Mouse (Mus musculus): Measurements from ENCODE around the gene Capza2.
A peak's percentile ranks its signal among the peaks of the same experiment; 100 is the strongest.
"Not testable (repeated sequence)": the region's sequence is repeated elsewhere in the genome, so short reads cannot be mapped to it uniquely, and the experiment has no call there.

The Capza2 gene

DNA sequence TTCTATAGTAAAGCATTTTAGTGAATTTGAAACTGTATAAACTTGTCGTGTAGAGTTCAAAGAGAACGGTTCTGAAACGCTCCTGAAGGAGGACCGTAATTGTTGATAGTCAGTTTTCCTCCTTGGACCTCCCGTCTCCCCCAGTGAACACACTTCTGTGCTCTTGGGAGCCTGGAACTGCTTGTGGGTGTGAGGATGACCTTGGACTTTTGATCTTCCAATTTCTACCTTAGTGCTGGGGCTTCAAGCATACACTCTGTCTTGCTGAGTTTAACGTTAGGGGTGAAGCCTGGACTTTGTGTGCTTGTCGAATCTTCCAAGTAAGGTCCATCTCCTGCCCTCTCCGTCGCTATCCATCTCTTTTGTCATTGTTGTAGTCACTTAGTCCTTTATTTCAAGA lies 4.0 kb downstream of the Capza2 start:
- DNase-seq (ENCODE audit: low read depth, low spot score), result peak; percentile 35

GRCm38 (mm10) chr6:17642739-17643138 lies 6.7 kb downstream of the Capza2 start:
- no peak for DNase-seq (ENCODE audit: low read depth, low spot score)

GRCm38 (mm10) chr6:17646107-17646506 lies 10.1 kb downstream of the Capza2 start:
- no peak for DNase-seq (ENCODE audit: low read depth, low spot score)

- DNase-seq (ENCODE audit: low read depth, low spot score), result no peak
These were observed 16.1 kb downstream of the Capza2 start for GRCm38 (mm10) chr6:17652132-17652531.

DNA sequence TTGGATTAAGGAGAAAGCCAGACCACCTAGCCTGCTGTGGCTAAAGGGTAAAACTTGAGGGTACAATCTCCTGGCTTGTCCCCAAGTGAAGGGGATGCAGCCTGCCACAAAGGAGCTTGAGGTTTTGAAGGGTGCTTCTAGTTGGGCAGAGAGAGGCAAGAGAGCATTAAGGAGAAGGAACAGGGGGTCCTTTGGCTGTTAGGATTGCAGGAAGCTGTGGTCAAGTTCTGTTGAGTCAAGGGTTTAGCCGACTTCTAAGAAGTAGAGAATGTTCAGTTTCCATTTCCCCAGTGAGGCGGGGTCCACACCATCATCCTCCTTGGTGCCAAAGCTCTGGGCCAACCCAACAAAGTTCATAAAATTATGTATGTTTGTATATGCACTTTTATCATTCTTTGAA lies 19.0 kb downstream of the Capza2 start:
- no peak for DNase-seq (ENCODE audit: low read depth, low spot score)

DNA sequence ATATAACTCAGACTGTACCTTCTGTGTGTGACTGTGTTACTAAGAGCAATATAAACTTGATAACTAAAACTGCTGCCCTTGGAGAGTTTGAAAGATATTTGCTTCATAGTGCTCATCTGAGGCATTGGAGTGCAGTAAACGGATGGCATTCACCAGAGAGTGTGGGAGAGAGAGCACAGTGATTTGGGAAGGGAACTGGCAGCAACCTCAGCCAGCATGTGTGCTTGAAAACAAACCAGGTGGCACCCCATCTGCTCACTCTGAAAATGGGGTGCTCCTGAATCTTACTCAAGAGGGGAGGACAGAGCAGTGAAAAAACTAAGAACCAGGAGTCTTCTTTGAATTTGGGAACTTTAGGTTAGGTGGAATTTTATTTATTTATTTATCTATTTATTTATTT lies 21.3 kb downstream of the Capza2 start:
- no peak for DNase-seq (ENCODE audit: low read depth, low spot score)

DNA sequence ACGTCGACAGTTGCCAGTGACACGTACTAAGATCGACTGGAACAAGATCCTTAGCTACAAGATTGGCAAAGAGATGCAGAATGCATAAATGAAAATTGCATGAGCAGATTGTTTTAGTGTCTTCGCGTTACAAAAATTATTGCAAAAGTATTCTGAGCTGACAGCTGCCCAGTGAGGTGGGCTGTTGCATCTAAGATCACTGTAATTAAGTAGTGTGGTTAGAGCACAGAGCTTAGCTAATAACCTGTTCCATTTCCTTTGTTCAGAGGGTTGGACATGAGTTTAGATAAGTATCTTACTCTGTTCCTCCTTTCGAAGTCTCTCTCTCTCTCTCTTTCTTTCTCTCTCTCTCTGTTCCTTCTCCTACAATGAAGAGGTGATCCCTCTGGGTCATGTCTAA lies 29.3 kb downstream of the Capza2 start:
- DNase-seq (ENCODE audit: low read depth, low spot score), result no peak

DNA sequence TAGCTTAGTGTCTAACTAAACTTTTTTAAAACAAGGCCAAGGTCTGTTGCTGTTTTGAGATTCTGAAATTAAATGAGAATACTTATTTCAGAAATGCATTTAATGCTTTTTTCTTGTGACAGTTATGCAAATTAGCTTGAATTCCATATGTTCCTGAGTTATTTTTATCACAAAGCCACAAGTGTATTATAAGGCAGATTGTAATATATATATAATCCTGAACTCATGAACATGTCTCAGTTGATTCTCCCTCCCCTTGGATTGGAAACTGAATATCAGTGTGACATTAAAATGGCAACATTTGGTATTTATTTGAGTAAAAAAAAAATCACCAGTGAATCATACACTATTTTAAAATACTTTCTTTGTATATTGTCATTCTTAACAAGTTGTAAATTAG lies 30.0 kb downstream of the Capza2 start:
- DNase-seq (ENCODE audit: low read depth, low spot score), result no peak

- DNase-seq (ENCODE audit: low read depth, low spot score), result no peak
These were observed 31.8 kb downstream of the Capza2 start for GRCm38 (mm10) chr6:17667813-17668212.

DNA sequence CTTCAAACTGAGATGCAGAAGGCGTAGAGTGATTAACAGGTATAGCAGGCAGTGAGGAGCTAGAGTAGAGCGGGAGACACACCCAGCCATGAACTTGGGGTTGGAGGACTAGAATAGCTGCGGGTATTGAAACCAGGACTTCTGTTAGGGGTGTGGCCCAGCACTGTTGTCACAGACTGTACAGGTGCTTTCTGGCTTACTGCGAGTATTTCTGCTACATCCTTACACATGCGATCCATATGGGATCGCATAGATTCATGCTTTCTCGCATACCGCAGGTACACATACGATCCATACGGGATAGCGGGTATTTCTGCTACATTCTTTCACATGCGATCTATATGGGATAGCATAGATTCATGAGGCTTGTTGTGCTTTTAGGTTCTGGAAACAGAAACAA lies 32.3 kb downstream of the Capza2 start:
- no peak for DNase-seq (ENCODE audit: low read depth, low spot score)

DNA sequence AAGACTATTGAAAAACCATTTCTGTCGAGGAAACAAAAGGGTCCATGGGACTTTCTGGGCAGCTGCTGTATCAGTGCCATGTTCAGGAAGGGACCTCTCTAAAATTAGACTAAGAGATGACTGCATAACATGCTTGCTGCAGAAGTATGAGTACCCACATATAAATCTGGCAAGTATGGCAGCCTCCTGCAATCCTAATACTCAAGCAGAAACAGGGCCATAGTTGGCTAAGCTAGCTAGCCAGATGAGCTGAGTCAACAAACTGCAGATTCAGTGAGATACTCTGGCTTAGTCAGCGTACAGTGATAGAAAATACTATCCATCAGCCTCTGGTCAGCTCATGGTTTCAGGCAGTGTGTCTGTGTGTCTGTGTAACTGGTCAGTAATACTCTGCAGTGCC lies 33.8 kb downstream of the Capza2 start:
- no peak for DNase-seq (ENCODE audit: low read depth, low spot score)

GRCm38 (mm10) chr6:17675019-17675756 lies 39.2 kb downstream of the Capza2 start:
- DNase-seq (ENCODE audit: low read depth, low spot score), result peak; percentile 80

- DNase-seq (ENCODE audit: low read depth, low spot score), result no peak
These were observed 41.0 kb downstream of the Capza2 start for GRCm38 (mm10) chr6:17677008-17677407.

GRCm38 (mm10) chr6:17680266-17680925 lies 44.4 kb downstream of the Capza2 start:
- DNase-seq (ENCODE audit: low read depth, low spot score), result no peak

DNA sequence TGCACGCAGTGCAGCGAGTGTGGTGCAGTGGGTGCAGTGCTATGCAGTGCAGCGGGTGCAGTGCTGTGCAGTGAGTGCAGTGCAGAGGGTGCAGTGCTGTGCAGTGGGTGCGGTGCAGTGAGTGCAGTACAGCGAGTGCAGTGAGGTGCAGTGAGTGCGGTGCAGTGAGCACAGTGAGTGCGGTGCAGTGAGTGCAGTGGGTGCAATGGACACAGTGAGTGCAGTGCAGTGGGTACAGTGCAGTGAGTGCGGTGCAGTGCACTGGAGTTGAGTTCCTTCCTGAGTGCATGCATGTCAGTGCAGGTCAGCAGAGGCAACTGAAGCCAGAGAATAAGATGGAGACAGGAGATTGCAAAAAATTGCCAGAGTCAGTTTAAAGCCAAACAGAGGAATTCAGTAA lies 45.8 kb downstream of the Capza2 start:
- no peak for DNase-seq (ENCODE audit: low read depth, low spot score)

DNA sequence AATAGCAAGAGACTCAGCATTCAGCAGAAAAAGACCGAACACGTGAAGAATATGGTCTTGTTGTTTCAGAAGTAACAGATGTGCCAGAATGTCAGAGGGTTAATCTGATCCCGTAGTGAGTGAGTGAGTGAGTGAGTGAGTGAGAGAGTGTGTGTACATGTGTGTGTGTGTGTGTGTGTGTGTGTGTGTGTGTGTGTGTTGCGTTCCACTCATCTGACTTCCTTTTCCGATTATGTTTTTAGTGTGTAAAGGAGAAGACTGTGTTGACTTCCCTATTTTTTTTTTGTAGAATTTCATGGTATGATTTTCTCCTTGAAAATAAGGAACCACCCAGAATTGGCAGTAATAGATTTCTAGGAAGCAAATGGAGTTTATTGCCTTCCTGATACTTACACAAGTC lies 52.6 kb downstream of the Capza2 start:
- no peak for DNase-seq (ENCODE audit: low read depth, low spot score)

GRCm38 (mm10) chr6:17692647-17693046 lies 56.6 kb downstream of the Capza2 start, which contains the start of gene St7:
TSS of gene St7 (plus strand) at chr6:17692933.
- DNase-seq (ENCODE audit: low read depth, low spot score), result no peak

- peak; percentile 58 for DNase-seq (ENCODE audit: low read depth, low spot score)
These were observed 57.9 kb downstream of the Capza2 start for GRCm38 (mm10) chr6:17693726-17694549.

DNA sequence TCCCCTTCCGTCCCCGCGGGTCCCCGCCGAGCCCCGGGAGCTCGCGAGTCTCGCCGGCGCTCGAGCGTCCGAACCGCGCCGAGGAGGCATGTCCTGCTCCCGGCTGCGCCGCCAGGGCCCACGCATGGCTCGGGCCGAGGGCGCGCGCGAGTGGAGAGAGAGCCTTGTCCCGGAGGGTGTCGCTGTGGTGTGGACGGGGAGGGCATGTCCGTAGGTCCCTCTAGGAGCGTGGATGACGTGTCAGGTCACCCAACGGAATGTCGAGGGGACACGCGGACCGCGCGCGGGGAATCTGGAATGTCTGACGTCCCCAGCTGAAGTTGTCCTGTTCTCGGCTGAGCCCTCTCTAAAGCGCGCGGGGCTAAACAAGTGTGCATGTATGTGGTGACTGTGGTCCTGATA lies 58.5 kb downstream of the Capza2 start:
- DNase-seq (ENCODE audit: low read depth, low spot score), result peak; percentile 61

DNA sequence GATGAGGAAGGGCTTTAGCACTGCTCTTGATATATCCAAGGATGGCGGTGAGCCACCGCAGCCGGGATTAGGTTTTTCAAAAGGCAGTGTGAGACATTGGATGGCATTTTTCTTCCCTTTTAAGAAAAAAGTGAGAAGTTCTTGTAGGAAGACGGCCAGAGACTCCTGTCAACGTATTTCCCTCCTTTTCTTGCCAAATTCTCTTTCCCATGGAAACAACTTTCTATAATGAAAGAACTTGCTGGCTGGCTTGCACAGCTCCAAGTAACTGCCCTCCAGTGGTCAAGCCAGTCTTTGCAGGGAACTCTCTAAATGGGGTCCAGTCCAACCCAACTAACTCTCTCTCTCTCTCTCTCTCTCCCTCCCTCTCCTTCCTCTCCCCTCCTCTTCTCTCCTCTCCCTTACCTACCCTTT lies 60.3 kb downstream of the Capza2 start:
- DNase-seq (ENCODE audit: low read depth, low spot score), result peak; percentile 66

GRCm38 (mm10) chr6:17700936-17701612 lies 65.0 kb downstream of the Capza2 start:
- no peak for DNase-seq (ENCODE audit: low read depth, low spot score)

DNA sequence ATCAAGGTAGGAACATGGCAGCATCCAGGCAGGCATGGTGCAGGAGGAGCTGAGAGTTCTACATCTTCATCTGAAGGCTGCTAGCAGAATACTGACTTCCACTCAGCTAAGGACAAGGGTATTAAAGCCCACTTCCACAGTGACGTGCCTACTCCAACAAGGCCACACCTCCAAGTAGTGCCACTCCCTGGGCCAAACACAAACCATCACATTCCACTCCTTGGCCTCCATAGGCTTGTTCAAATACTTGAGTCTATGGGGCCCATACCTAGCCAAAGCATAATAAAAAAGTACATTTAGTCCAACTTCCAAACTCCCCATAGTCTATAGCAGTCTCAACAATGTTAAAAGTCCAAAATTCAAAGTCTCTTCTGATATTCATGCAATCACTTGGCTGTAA lies 68.0 kb downstream of the Capza2 start:
- not testable (repeated sequence) for DNase-seq (ENCODE audit: low read depth, low spot score)

Measured in ZHBTc4 (cell line).